Mouse (Mus musculus) adrenal gland, adult (tissue): Measurements from ENCODE around the gene Nrip2.

Experiments used
- DNase-seq, 2 experiments: peaks; one replicate each; pipeline ENCODE4 v3.0.0; 2022 to 2023; ENCODE audit warnings: low spot score in 1 of 2; ENCODE audit not compliant: inconsistent age in 2 of 2

Gene Nrip2

GRCm38 (mm10) chr6:128390683-128391082, 8.4 kb upstream of the Nrip2 start:
- no peak for DNase-seq

GRCm38 (mm10) chr6:128397574-128398261, 1.4 kb upstream of the Nrip2 start:
- peak; percentile 72 to 92 for DNase-seq

GRCm38 (mm10) chr6:128399421-128400185, 507 bp downstream of the Nrip2 start:
- DNase-seq, result peak; percentile 40 to 81

- DNase-seq, result peak in 1 of 2 experiments; percentile 69
Observed at GRCm38 (mm10) chr6:128404708-128405107, 5.6 kb downstream of the Nrip2 start.

- no peak for DNase-seq
Observed at GRCm38 (mm10) chr6:128408544-128409125, 9.5 kb downstream of the Nrip2 start.

- no peak for DNase-seq
Observed at GRCm38 (mm10) chr6:128410305-128410704, 11.2 kb downstream of the Nrip2 start.

GRCm38 (mm10) chr6:128411115-128411514, 12.0 kb downstream of the Nrip2 start:
- peak; percentile 68 to 94 for DNase-seq

- DNase-seq, result no peak
Observed at GRCm38 (mm10) chr6:128416169-128416568, 17.1 kb downstream of the Nrip2 start.

GRCm38 (mm10) chr6:128418076-128418475, 19.0 kb downstream of the Nrip2 start:
- DNase-seq, result peak in 1 of 2 experiments; percentile 50

- DNase-seq, result peak in 1 of 2 experiments; percentile 72
Observed at GRCm38 (mm10) chr6:128421036-128421435, 21.9 kb downstream of the Nrip2 start.

GRCm38 (mm10) chr6:128421480-128421879, 22.4 kb downstream of the Nrip2 start:
- peak in 1 of 2 experiments; percentile 57 for DNase-seq

- DNase-seq, result peak in 1 of 2 experiments; percentile 57
Observed at GRCm38 (mm10) chr6:128423496-128424268, 24.6 kb downstream of the Nrip2 start.

GRCm38 (mm10) chr6:128424269-128425019, 25.3 kb downstream of the Nrip2 start, which contains the start of gene Itfg2:
Gene Itfg2, minus strand, starts transcription at chr6:128424931.
- peak; percentile 97 to 100 for DNase-seq

- DNase-seq, result no peak
Observed at GRCm38 (mm10) chr6:128425046-128425445, 25.9 kb downstream of the Nrip2 start.

- no peak for DNase-seq
Observed at GRCm38 (mm10) chr6:128427571-128427970, 28.5 kb downstream of the Nrip2 start.

- no peak for DNase-seq
Observed at GRCm38 (mm10) chr6:128429300-128429699, 30.2 kb downstream of the Nrip2 start.

- no peak for DNase-seq
Observed at GRCm38 (mm10) chr6:128429826-128430225, 30.7 kb downstream of the Nrip2 start.

- no peak for DNase-seq
Observed at GRCm38 (mm10) chr6:128432356-128432915, 33.3 kb downstream of the Nrip2 start.

GRCm38 (mm10) chr6:128433566-128433965, 34.5 kb downstream of the Nrip2 start:
- no peak for DNase-seq

GRCm38 (mm10) chr6:128435474-128435873, 36.4 kb downstream of the Nrip2 start:
- DNase-seq, result peak; percentile 92 to 97
